Mouse (Mus musculus) ES-E14 (cell line): ENCODE data around the gene Tubg1. TPM values are rescaled to one million over a fixed set of nuclear protein-coding genes. Genes with fewer than 3 reads are reported as not detected.
A peak's percentile ranks its signal among the peaks of the same experiment; 100 is the strongest.

Experiments used
- DNase-seq: peaks from one replicate; pipeline ENCODE4 v3.0.0-alpha.2; 2013; ENCODE audit warnings: low read depth, low spot score
- H3K27ac ChIP-seq: 2 replicates; pipeline ENCODE4 v1.5.1; 2012; ENCODE audit warnings: low read depth, mild to moderate bottlenecking, low read length, moderate library complexity, mixed read lengths; ENCODE audit not compliant: poor library complexity, insufficient read depth, severe bottlenecking
- H3K36me3 ChIP-seq: 2 replicates; pipeline ENCODE4 v1.6.1; 2012; ENCODE audit warnings: mild to moderate bottlenecking, low read length, moderate library complexity, mixed read lengths; ENCODE audit not compliant: control insufficient read depth, poor library complexity, insufficient read depth, severe bottlenecking
- H3K4me1 ChIP-seq, 2 experiments: fragments of 150-350 bp in 1 of 2; sonication (generic) in 1 of 2; 2 replicates each; pipeline ENCODE4 v1.6.1; 2012; ENCODE audit warnings: low read length in 2 of 2, mild to moderate bottlenecking in 1 of 2, mixed read lengths in 1 of 2; ENCODE audit not compliant: control insufficient read depth in 2 of 2, insufficient read depth in 2 of 2, poor library complexity in 1 of 2
- H3K4me3 ChIP-seq, 2 experiments: fragments of 150-350 bp in 1 of 2; sonication (generic) in 1 of 2; 2 replicates each; pipeline ENCODE4 v1.5.1; 2012; ENCODE audit warnings: low read length in 2 of 2, low read depth in 1 of 2, mild to moderate bottlenecking in 1 of 2, mixed read lengths in 1 of 2; ENCODE audit not compliant: insufficient read depth in 1 of 2, poor library complexity in 1 of 2, severe bottlenecking in 1 of 2
- H3K9ac ChIP-seq: 2 replicates; pipeline ENCODE4 v1.6.1; 2012; ENCODE audit warnings: low read depth, mild to moderate bottlenecking, low read length, mixed read lengths; ENCODE audit not compliant: poor library complexity, insufficient read depth, severe bottlenecking
- H3K9me3 ChIP-seq: fragments of 150-350 bp; sonication (generic); 2 replicates; pipeline ENCODE4 v1.6.1; 2012; ENCODE audit warnings: low read depth, mild to moderate bottlenecking, low read length; ENCODE audit not compliant: control insufficient read depth, insufficient read depth
- CHD2 ChIP-seq: IDR thresholded peaks from 2 replicates; pipeline ENCODE4 v1.6.1; 2014; ENCODE audit warnings: mild to moderate bottlenecking, low read depth, low read length, inconsistent platforms
- HCFC1 ChIP-seq: IDR thresholded peaks from 2 replicates; pipeline ENCODE4 v1.6.1; 2012; ENCODE audit warnings: low read length, inconsistent platforms, borderline replicate concordance; ENCODE audit not compliant: insufficient read depth
- MAFK ChIP-seq: IDR thresholded peaks from 2 replicates; pipeline ENCODE4 v1.6.1; 2014; ENCODE audit warnings: mild to moderate bottlenecking, low read depth, low read length, inconsistent platforms; ENCODE audit not compliant: insufficient read depth
- ZC3H11A ChIP-seq: IDR thresholded peaks from 2 replicates; pipeline ENCODE4 v1.6.1; 2012; ENCODE audit warnings: low read depth, mild to moderate bottlenecking, inconsistent platforms, low read length, borderline replicate concordance
- ZNF384 ChIP-seq: IDR thresholded peaks from 2 replicates; pipeline ENCODE4 v1.6.1; 2012; ENCODE audit warnings: low read depth, low read length, inconsistent platforms
- in situ Hi-C, 2 experiments: fragments of 600-800 bp; cut with MboI; formaldehyde crosslinking; loops; one replicate each; pipeline ENCODE4 v1.15.1; 2025; ENCODE audit warnings: low sequenced_read_pairs in 2 of 2, inconsistent platforms in 1 of 2; ENCODE audit not compliant: unreplicated experiment in 2 of 2
- total RNA-seq: library from RNA; depleted of rRNA; stranded (reverse); fragments of 300-350 nt; gene quantifications from 2 replicates; pipeline ENCODE4 v1.2.3, GENCODE M21; 2012

Tubg1 gene
- total RNA-seq, 1 experiment = 38.6 TPM

DNA sequence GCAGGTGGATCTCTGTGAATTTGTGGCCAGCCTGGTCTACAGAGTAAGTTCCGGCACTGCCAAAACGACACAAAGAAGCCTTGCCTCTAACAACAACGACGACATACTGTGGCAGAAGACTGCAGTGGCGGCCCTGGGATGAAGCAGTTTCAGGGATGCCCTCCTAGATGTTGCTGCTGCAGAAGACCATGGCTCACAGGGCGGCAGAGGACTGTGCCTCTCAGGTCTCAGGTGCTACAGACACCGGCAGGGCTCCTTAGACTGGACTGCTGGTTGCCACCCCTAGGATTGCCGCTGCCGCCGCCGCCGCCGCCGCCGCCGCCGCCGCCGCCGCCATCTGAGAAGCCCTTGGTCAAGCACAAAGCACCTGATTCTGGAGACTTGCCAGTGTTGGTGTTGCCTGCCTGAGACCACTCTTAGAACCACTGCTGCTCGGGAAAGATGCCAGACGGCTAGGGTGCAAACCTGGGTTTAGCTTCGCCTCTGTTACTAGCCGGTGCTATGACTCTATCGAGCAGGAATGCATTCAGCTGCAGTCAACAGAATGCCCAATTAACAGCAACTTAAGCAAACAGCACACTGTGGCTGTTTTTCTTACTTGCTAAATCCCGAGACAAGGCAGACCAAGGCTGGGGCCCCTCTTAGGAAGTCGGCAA, 20.6 kb downstream of the Tubg1 start:
- peaks cover 2 to 11% of the 10 kb centered on the region in 2 experiments; a peak in 1 of 4 replicates for H3K4me1 ChIP-seq
- H3K9me3 ChIP-seq = no peaks in the 10 kb centered on the region
- DNase-seq = no peak
- no peak for TF ChIP-seq MAFK
- H3K4me3 ChIP-seq = no peak overlapping the region
- H3K27ac ChIP-seq = no peak overlapping the region
- no peaks in the 10 kb centered on the region for H3K36me3 ChIP-seq
- H3K9ac ChIP-seq = no peak overlapping the region
- in situ Hi-C loops = no loop called here

DNA sequence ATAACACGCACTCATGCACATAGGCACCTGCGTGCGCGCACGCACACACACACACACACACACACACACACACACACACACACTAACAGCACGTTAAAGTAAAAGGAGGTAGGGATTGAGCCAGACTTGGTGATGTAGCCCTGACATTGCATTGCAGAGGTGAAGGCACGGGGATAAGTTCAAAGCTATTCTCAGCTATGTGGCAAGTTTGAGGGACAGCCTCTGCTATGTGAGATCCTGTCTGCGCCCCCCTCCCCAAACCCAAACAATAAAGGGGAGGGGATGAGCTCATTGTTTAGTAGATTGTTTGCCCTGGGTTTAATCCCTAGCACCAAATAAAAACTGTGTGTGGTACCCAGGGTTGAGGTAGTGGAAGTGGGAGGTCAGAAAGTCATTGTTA, 21.4 kb downstream of the Tubg1 start:
- in situ Hi-C loops = no loop called here
- Histone ChIP-seq H3K4me3 (no peak overlapping the region), H3K9me3 (no peaks in the 10 kb centered on the region), H3K27ac (no peak overlapping the region), H3K36me3 (no peaks in the 10 kb centered on the region), H3K9ac (no peak overlapping the region), H3K4me1 (peaks cover 2 to 11% of the 10 kb centered on the region in 2 experiments; a peak in 1 of 4 replicates)
- TF ChIP-seq ZC3H11A = no peak
- no peak for TF ChIP-seq CHD2
- no peak for DNase-seq

DNA sequence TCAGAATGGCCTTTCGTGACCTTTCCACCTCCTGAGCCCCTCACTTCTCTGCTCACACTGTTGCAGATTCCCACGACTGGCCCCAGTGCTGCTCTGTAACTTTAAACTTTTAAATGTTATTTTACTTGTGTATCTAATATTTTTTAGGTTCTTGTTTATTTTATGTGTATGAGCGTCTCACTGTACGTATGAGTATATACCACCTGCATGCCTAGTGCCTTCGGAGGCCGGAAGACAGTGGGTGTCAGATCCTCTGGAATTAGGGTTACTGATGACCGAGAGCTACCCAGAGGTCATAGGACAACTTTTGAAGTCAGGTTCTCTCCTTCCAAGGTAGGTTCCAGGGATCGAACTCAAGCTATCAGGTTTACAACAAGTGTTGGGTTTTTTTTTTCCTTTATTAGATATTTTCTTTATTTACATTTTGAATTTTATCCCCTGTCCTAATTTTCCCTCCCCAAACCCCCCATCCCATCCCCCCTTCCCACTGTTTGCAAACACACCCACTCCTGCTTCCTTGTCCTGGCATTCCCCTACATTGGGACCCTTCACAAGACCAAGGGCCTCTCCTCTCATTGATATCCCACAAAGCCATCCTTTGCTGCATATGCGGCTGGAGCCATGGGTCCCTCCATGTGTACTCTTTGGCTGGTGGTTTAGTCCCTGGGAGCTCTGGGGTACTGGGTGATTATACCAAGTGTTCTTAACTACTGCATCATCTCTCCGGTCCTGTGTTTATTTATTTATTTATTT, 22.7 kb downstream of the Tubg1 start:
- H3K4me1 ChIP-seq = peaks cover 2 to 11% of the 10 kb centered on the region in 2 experiments; a peak in 1 of 4 replicates
- no peak overlapping the region; the same call in 1 of the 2 replicates for H3K27ac ChIP-seq
- H3K4me3 ChIP-seq = no peak overlapping the region
- H3K9me3 ChIP-seq = no peaks in the 10 kb centered on the region
- in situ Hi-C loops = no loop called here
- TF ChIP-seq CHD2 = no peak
- no peak for TF ChIP-seq HCFC1
- no peak for TF ChIP-seq ZC3H11A
- no peak for TF ChIP-seq MAFK
- no peaks in the 10 kb centered on the region for H3K36me3 ChIP-seq
- no peak for DNase-seq
- H3K9ac ChIP-seq = no peak overlapping the region

DNA sequence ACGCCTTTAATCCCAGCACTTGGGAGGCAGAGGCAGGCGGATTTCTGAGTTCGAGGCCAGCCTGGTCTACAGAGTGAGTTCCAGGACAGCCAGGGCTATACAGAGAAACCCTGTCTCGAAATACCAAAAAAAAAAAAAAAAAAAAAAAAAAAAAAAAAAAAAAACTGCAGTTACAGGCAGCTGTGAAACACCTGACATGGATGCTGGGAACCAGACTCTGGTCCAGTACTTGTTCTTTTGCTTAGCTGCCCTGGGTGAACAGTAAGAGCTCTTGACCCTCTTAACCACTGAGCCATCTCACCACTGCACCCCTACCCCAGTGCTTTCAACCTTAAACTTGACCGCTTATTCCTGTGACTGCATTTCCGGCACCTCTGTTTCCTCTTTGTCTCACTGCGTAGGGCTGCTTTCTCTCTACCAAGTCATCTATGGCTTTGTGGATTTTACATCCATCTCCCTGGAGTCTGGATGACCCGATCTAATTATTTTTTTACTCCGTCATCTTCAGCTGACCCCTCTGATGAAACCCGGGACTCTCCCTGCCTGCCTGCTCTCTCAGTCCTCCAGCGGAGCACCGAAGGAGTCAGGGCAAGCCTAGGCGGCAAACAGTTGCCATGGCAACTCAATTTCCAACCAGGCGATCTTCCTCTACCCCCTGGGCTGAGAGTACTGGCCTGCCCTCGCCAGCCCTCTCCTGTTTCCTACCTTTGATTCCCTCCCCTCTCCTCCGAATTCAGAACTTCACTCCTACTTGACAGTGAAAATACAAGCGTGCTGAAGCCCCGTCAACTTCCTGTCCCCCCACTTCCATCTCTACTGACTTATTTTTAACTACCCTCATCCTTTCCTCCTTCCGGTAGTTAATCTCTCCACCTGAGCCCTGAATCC, 23.8 kb downstream of the Tubg1 start:
- Histone ChIP-seq H3K36me3 (no peaks in the 10 kb centered on the region), H3K9me3 (no peaks in the 10 kb centered on the region), H3K4me1 (peaks cover 2 to 12% of the 10 kb centered on the region in 2 experiments; a peak in 1 of 4 replicates), H3K4me3 (no peak overlapping the region), H3K27ac (peak overlapping the region; percentile 42; the same call in 1 of the 2 replicates), H3K9ac (no peak overlapping the region; the same call in 1 of the 2 replicates)
- TF ChIP-seq MAFK = no peak
- no peak for TF ChIP-seq CHD2
- TF ChIP-seq HCFC1 = no peak
- TF ChIP-seq ZC3H11A = no peak
- TF ChIP-seq ZNF384 = peak; percentile 45; the same call in 1 of the 2 replicates
- in situ Hi-C loops = no loop called here
- no peak for DNase-seq
